Mouse (Mus musculus): Measurements from ENCODE around the gene Olfr796.

- no peak for TF ChIP-seq EP300 (IDR thresholded peaks at IDR 0.05; ENCODE audit: low read depth in 1 of 2, low read length in 2 of 2)
- TF ChIP-seq POLR2AphosphoS5 (IDR thresholded peaks at IDR 0.05; ENCODE audit: borderline replicate concordance, low read depth, low read length), result no peak
- TF ChIP-seq TCF12 (IDR thresholded peaks at IDR 0.05; ENCODE audit: low read depth, low read length), result no peak
- no peak for TF ChIP-seq GATA1 (IDR thresholded peaks at IDR 0.05; ENCODE audit: low read depth, low read length)
- TF ChIP-seq POLR2AphosphoS2 (IDR thresholded peaks at IDR 0.05; ENCODE audit: low read length), result no peak
- no peak for TF ChIP-seq GABPA (IDR thresholded peaks at IDR 0.05; ENCODE audit: low read depth, low read length)
- TF ChIP-seq USF1 (IDR thresholded peaks at IDR 0.05; ENCODE audit: low read depth, low read length), result no peak
- TF ChIP-seq SIN3A (IDR thresholded peaks at IDR 0.05; ENCODE audit: low read length), result no peak
- no peak for TF ChIP-seq HCFC1 (IDR thresholded peaks at IDR 0.05; ENCODE audit: low read depth, low read length)
- TF ChIP-seq CTCF (IDR thresholded peaks at IDR 0.05 in 2 of 3, conservative IDR thresholded peaks at IDR 0.05 in 1 of 3; ENCODE audit: control insufficient read depth in 1 of 3, insufficient read depth in 1 of 3, low read depth in 2 of 3, low read length in 3 of 3, poor library complexity in 1 of 3, severe bottlenecking in 1 of 3), result no peak
- no peak for TF ChIP-seq POLR2A (IDR thresholded peaks at IDR 0.05; ENCODE audit: control insufficient read depth in 1 of 2, insufficient read depth in 1 of 2, low read depth in 1 of 2, low read length in 2 of 2, poor library complexity in 1 of 2)
- TF ChIP-seq USF2 (IDR thresholded peaks at IDR 0.05; ENCODE audit: borderline replicate concordance in 1 of 2, insufficient read depth in 1 of 2, low read depth in 1 of 2, low read length in 2 of 2), result no peak
- no peak for TF ChIP-seq MEF2A (IDR thresholded peaks at IDR 0.05; ENCODE audit: extremely low read depth, insufficient replicate concordance, low read depth, low read length, poor library complexity, severe bottlenecking)
- no peak for TF ChIP-seq TAL1 (IDR thresholded peaks at IDR 0.05; ENCODE audit: low read length)
Observed at GRCm38 (mm10) chr10:129612470-129612869, at the start of gene Olfr796.

All from MEL (cell line).